Mouse (Mus musculus) forebrain, embryonic 14.5 days (tissue): ENCODE measurements around the gene Kif1b. TPM values are rescaled to one million over a fixed set of nuclear protein-coding genes. Genes with fewer than 3 reads are reported as not detected.

ENCODE experiments used
- ATAC-seq: fragments of 200-750 bp; cut with Nextera tagmentation; 2 replicates; pipeline ENCODE4 v1.8.0; 2017; ENCODE audit warnings: mild to moderate bottlenecking, moderate library complexity
- DNase-seq: peaks from one replicate; pipeline ENCODE4 v3.0.0-alpha.2; 2015; ENCODE audit warnings: low spot score
- H3K27ac ChIP-seq: fragments of 300-500 bp; sonication (generic); 2 replicates; pipeline ENCODE4 v1.5.1; 2014; ENCODE audit warnings: low read depth, mild to moderate bottlenecking, control low read depth, low read length, moderate library complexity
- H3K27me3 ChIP-seq: fragments of 300-500 bp; sonication (generic); replicated peaks from 2 replicates; pipeline ENCODE4 v1.6.1; 2014; ENCODE audit warnings: low read length, control low read depth, mixed read lengths; ENCODE audit not compliant: control insufficient read depth, insufficient read depth
- H3K36me3 ChIP-seq: fragments of 300-500 bp; sonication (generic); 2 replicates; pipeline ENCODE4 v1.6.1; 2014; ENCODE audit warnings: low read length, control low read depth; ENCODE audit not compliant: control insufficient read depth, insufficient read depth
- H3K4me1 ChIP-seq: fragments of 300-500 bp; sonication (generic); 2 replicates; pipeline ENCODE4 v1.6.1; 2014; ENCODE audit warnings: antibody characterized with exemption, low read length, control low read depth; ENCODE audit not compliant: control insufficient read depth, insufficient read depth
- H3K4me2 ChIP-seq: fragments of 300-500 bp; sonication (generic); 2 replicates; pipeline ENCODE4 v1.6.1; 2014; ENCODE audit warnings: mild to moderate bottlenecking, control low read depth, low read length
- H3K4me3 ChIP-seq: fragments of 300-500 bp; sonication (generic); 2 replicates; pipeline ENCODE4 v1.5.1; 2014; ENCODE audit warnings: low read depth, low read length, control low read depth
- H3K9ac ChIP-seq: fragments of 300-500 bp; sonication (generic); 2 replicates; pipeline ENCODE4 v1.6.1; 2014; ENCODE audit warnings: mild to moderate bottlenecking, low read length, control low read depth, moderate library complexity
- H3K9me3 ChIP-seq: fragments of 300-500 bp; sonication (generic); replicated peaks from 2 replicates; pipeline ENCODE4 v1.6.1; 2016; ENCODE audit warnings: low read length, control low read depth, mixed read lengths; ENCODE audit not compliant: control insufficient read depth
- WGBS: fragments of 180-500 bp; shearing (Covaris S2); extraction: QIAGEN DNeasy Blood & Tissue Kit; methylation state at CpG from one replicate; pipeline ENCODE4 v1.1.7; 2014; 5-methylcytosine and 5-hydroxymethylcytosine counted together
- polyA plus RNA-seq: library from polyadenylated mRNA; unstranded; fragments of >200 nt; fragmentation: Nextera tagmentation; extraction: Ambion mirVana; gene quantifications from 2 replicates; pipeline ENCODE4 v1.2.1, GENCODE M21; 2014

The Kif1b gene
- polyA plus RNA-seq, 1 experiment from 2014 or later, result 101 TPM

- no peaks in the 10 kb centered on the region for H3K27me3 ChIP-seq
- peak overlapping the region; percentile 97 for H3K27ac ChIP-seq
- DNase-seq (peak; percentile 79), ATAC-seq (peak; percentile 44)
- H3K36me3 ChIP-seq, result no peaks in the 10 kb centered on the region
- H3K4me2 ChIP-seq, result peak overlapping the region; percentile 86
- no peaks in the 10 kb centered on the region for H3K9me3 ChIP-seq
- H3K9ac ChIP-seq, result peak overlapping the region; percentile 99
- H3K4me3 ChIP-seq, result peak overlapping the region; percentile 100
- under 1% methylated on average over 81 of the region's 83 CpGs for WGBS
- H3K4me1 ChIP-seq, result peaks cover 33% of the 10 kb centered on the region
Observed at GRCm38 (mm10) chr4:149306712-149307595, 539 bp downstream of the Kif1b start.

GRCm38 (mm10) chr4:149305761-149306711 lies 1.5 kb downstream of the Kif1b start:
- H3K4me1 ChIP-seq, result peaks cover 38% of the 10 kb centered on the region
- no peaks in the 10 kb centered on the region for H3K27me3 ChIP-seq
- DNase-seq, result peak; percentile 28

GRCm38 (mm10) chr4:149304466-149304865 lies 3.0 kb downstream of the Kif1b start:
- Histone ChIP-seq H3K4me1 (peaks cover 38% of the 10 kb centered on the region), H3K36me3 (no peaks in the 10 kb centered on the region), H3K9ac (no peak overlapping the region), H3K27me3 (no peaks in the 10 kb centered on the region), H3K9me3 (no peaks in the 10 kb centered on the region), H3K27ac (no peak overlapping the region), H3K4me2 (peak overlapping the region; percentile 26), H3K4me3 (no peak overlapping the region)
- ATAC-seq, result no peak
- DNase-seq, result no peak
- 77% methylated on average over 1 of the region's 1 CpGs for WGBS

More at GRCm38 (mm10) chr4:149305761-149306711, 1.5 kb downstream of the Kif1b start:
- Histone ChIP-seq H3K4me3 (peak overlapping the region; percentile 100), H3K36me3 (no peaks in the 10 kb centered on the region), H3K9ac (peak overlapping the region; percentile 99), H3K4me2 (peak overlapping the region; percentile 86), H3K9me3 (no peaks in the 10 kb centered on the region), H3K27ac (peak overlapping the region; percentile 97)
- no peak for ATAC-seq
- 24% methylated on average over 14 of the region's 14 CpGs for WGBS

GRCm38 (mm10) chr4:149303502-149303901 lies 4.0 kb downstream of the Kif1b start:
- H3K9me3 ChIP-seq, result no peaks in the 10 kb centered on the region
- DNase-seq (no peak), ATAC-seq (no peak)
- peaks cover 35% of the 10 kb centered on the region for H3K4me1 ChIP-seq
- H3K27me3 ChIP-seq, result no peaks in the 10 kb centered on the region
- H3K27ac ChIP-seq, result no peak overlapping the region
- H3K9ac ChIP-seq, result peak overlapping the region; percentile 7; the same call in 1 of the 2 replicates
- H3K4me2 ChIP-seq, result peak overlapping the region; percentile 26
- peaks cover under 1% of the 10 kb centered on the region; the same call in 1 of the 2 replicates for H3K36me3 ChIP-seq
- no peak overlapping the region for H3K4me3 ChIP-seq
- WGBS, result 34% methylated on average over 5 of the region's 5 CpGs

GRCm38 (mm10) chr4:149302751-149303150 lies 4.7 kb downstream of the Kif1b start:
- no peak overlapping the region for H3K27ac ChIP-seq
- WGBS, result 78% methylated on average over 5 of the region's 5 CpGs
- H3K4me2 ChIP-seq, result peak overlapping the region; percentile 26; the same call in 1 of the 2 replicates
- no peaks in the 10 kb centered on the region for H3K27me3 ChIP-seq
- no peaks in the 10 kb centered on the region for H3K9me3 ChIP-seq
- peaks cover 34% of the 10 kb centered on the region for H3K4me1 ChIP-seq
- no peak overlapping the region for H3K9ac ChIP-seq
- no peak overlapping the region for H3K4me3 ChIP-seq
- no peak for DNase-seq
- ATAC-seq, result no peak
- H3K36me3 ChIP-seq, result peaks cover 3% of the 10 kb centered on the region; the same call in 1 of the 2 replicates

GRCm38 (mm10) chr4:149302136-149302535 lies 5.4 kb downstream of the Kif1b start:
- DNase-seq (no peak), ATAC-seq (no peak)
- H3K27me3 ChIP-seq, result no peaks in the 10 kb centered on the region
- 25% methylated on average over 3 of the region's 3 CpGs for WGBS
- peaks cover 3% of the 10 kb centered on the region; the same call in 1 of the 2 replicates for H3K36me3 ChIP-seq
- no peak overlapping the region for H3K27ac ChIP-seq
- no peak overlapping the region for H3K9ac ChIP-seq
- no peaks in the 10 kb centered on the region for H3K9me3 ChIP-seq
- H3K4me3 ChIP-seq, result no peak overlapping the region
- 0 out of 2 replicates have a peak overlapping the region, but pooled peaks have one; percentile 7 for H3K4me2 ChIP-seq
- peaks cover 38% of the 10 kb centered on the region for H3K4me1 ChIP-seq

- H3K4me1 ChIP-seq, result peaks cover 7% of the 10 kb centered on the region
- no peak for DNase-seq
- H3K4me3 ChIP-seq, result no peak overlapping the region
- peaks cover 3% of the 10 kb centered on the region; the same call in 1 of the 2 replicates for H3K36me3 ChIP-seq
- no peak overlapping the region for H3K4me2 ChIP-seq
- H3K27me3 ChIP-seq, result no peaks in the 10 kb centered on the region
- ATAC-seq, result no peak
- H3K9me3 ChIP-seq, result no peaks in the 10 kb centered on the region
- no peak overlapping the region for H3K27ac ChIP-seq
- no peak overlapping the region for H3K9ac ChIP-seq
- 91% methylated on average over 2 of the region's 2 CpGs for WGBS
Observed at GRCm38 (mm10) chr4:149296501-149296900, 11.0 kb downstream of the Kif1b start.

- peaks cover 31% of the 10 kb centered on the region for H3K36me3 ChIP-seq
- H3K9ac ChIP-seq, result no peak overlapping the region
- ATAC-seq, result no peak
- no peak for DNase-seq
- H3K4me2 ChIP-seq, result no peak overlapping the region
- H3K9me3 ChIP-seq, result no peaks in the 10 kb centered on the region
- no peaks in the 10 kb centered on the region for H3K27me3 ChIP-seq
- H3K4me1 ChIP-seq, result peaks cover 6% of the 10 kb centered on the region; the same call in 1 of the 2 replicates
- H3K27ac ChIP-seq, result no peak overlapping the region
- 80% methylated on average over 5 of the region's 5 CpGs for whole genome bisulfite sequencing
- H3K4me3 ChIP-seq, result no peak overlapping the region
Observed at GRCm38 (mm10) chr4:149292984-149293383, 14.5 kb downstream of the Kif1b start.
